Mouse (Mus musculus) midbrain, embryonic 16.5 days (tissue): ENCODE data around the gene Gm12253. TPM values are rescaled to one million over a fixed set of nuclear protein-coding genes. Genes with fewer than 3 reads are reported as not detected.

Experiments
- ATAC-seq: fragments of 200-750 bp; cut with Nextera tagmentation; 2 replicates; pipeline ENCODE4 v1.8.0; 2017; ENCODE audit warnings: moderate TSS enrichment
- H3K27ac ChIP-seq: fragments of 300-500 bp; sonication (generic); 2 replicates; pipeline ENCODE4 v1.5.1; 2014; ENCODE audit warnings: mild to moderate bottlenecking, low read length, mixed read lengths
- H3K27me3 ChIP-seq: fragments of 300-500 bp; sonication (generic); 2 replicates; pipeline ENCODE4 v1.6.1; 2014; ENCODE audit warnings: low read depth, low read length, mixed read lengths; ENCODE audit not compliant: control insufficient read depth, insufficient read depth
- H3K36me3 ChIP-seq: fragments of 300-500 bp; sonication (generic); 2 replicates; pipeline ENCODE4 v1.6.1; 2014; ENCODE audit warnings: mild to moderate bottlenecking, low read length, moderate library complexity, mixed read lengths; ENCODE audit not compliant: control insufficient read depth, insufficient read depth
- H3K4me1 ChIP-seq: fragments of 300-500 bp; sonication (generic); 2 replicates; pipeline ENCODE4 v1.6.1; 2014; ENCODE audit warnings: mild to moderate bottlenecking, low read length, mixed read lengths; ENCODE audit not compliant: control insufficient read depth, insufficient read depth
- H3K4me2 ChIP-seq: fragments of 300-500 bp; sonication (generic); 2 replicates; pipeline ENCODE4 v1.6.1; 2014; ENCODE audit warnings: mild to moderate bottlenecking, low read length, mixed read lengths
- H3K4me3 ChIP-seq: fragments of 300-500 bp; sonication (generic); 2 replicates; pipeline ENCODE4 v1.5.1; 2014; ENCODE audit warnings: low read depth, mild to moderate bottlenecking, low read length, moderate library complexity, mixed read lengths
- H3K9ac ChIP-seq: fragments of 300-500 bp; sonication (generic); 2 replicates; pipeline ENCODE4 v1.6.1; 2014; ENCODE audit warnings: low read depth, low read length, mixed read lengths
- H3K9me3 ChIP-seq: fragments of 300-500 bp; sonication (generic); replicated peaks from 2 replicates; pipeline ENCODE4 v1.6.1; 2014; ENCODE audit warnings: mild to moderate bottlenecking, low read length, mixed read lengths; ENCODE audit not compliant: control insufficient read depth, poor library complexity, severe bottlenecking
- polyA plus RNA-seq: library from polyadenylated mRNA; unstranded; fragments of >200 nt; fragmentation: Nextera tagmentation; extraction: Ambion mirVana; gene quantifications from 2 replicates; pipeline ENCODE4 v1.2.1, GENCODE M21; 2015

Gm12253 gene
- polyA plus RNA-seq, 1 experiment from 2014 or later = not detected

DNA sequence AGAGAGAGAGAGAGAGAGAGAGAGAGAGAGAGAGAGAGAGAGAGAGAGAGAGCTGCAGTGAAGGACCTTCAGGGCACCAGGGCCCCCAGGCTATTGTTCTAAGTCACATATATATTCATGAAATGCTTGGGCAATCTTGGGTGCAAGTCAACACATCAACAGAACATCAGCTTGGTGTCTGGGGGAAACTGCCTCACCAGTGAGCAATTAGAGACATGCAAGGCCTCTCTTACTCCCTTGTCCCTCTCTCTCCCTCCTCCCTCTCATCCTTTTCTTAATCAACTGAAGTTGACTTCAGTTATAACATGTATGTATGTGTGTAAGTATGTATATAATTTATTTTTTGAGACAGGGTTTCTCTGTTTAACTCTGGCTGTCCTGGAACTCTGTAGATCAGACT, 29.8 kb downstream of the Gm12253 start, which contains the start of gene Olfr30:
TSS of gene Olfr30 (minus strand) at position 101 of the 400 bp plus-strand sequence.
- H3K4me3 ChIP-seq = no peak within 1 kb of the TSS

More for the DNA sequence above, 29.8 kb downstream of the Gm12253 start, which contains the start of gene Olfr30:
- H3K36me3 ChIP-seq = no peaks in the 10 kb centered on the region
- H3K4me2 ChIP-seq = no peak within 1 kb of the TSS
- no peak within 1 kb of the TSS for H3K9ac ChIP-seq
- H3K27ac ChIP-seq = no peak within 1 kb of the TSS
- H3K9me3 ChIP-seq = no peaks in the 10 kb centered on the region
- H3K27me3 ChIP-seq = no peaks in the 10 kb centered on the region
- no peak for ATAC-seq
- H3K4me1 ChIP-seq = no peaks in the 10 kb centered on the region

Other genes starting within 250 kb of the Gm12253 start
- gene Igtp, start 233.0 kb upstream of the Gm12253 start, polyA plus RNA-seq = 1.2 and 1.6 TPM in 2 replicates
- 1.0 and 1.1 TPM in 2 replicates for gene Irgm2, start 232.9 kb upstream of the Gm12253 start, polyA plus RNA-seq
- not detected in 2 replicates for gene 4930438A08Rik, start 157.8 kb upstream of the Gm12253 start, polyA plus RNA-seq
- 32.2 and 32.4 TPM in 2 replicates for gene Zfp692, start 125.5 kb upstream of the Gm12253 start, polyA plus RNA-seq
- gene Zfp672, start 102.2 kb upstream of the Gm12253 start, polyA plus RNA-seq = 37.1 and 40.2 TPM in 2 replicates
- gene Sh3bp5l, start 101.8 kb upstream of the Gm12253 start, polyA plus RNA-seq = 52.4 and 53.2 TPM in 2 replicates
- gene Lypd8, start 53.5 kb upstream of the Gm12253 start, polyA plus RNA-seq = not detected in 2 replicates
- not detected in 2 replicates for gene 1810065E05Rik, start 11.4 kb upstream of the Gm12253 start, polyA plus RNA-seq
- gene Lypd9, start 20.4 kb downstream of the Gm12253 start, polyA plus RNA-seq = not detected in 2 replicates
- not detected in 2 replicates for gene Olfr30, start 29.7 kb downstream of the Gm12253 start, polyA plus RNA-seq
- not detected in 2 replicates for gene Olfr332, start 60.0 kb downstream of the Gm12253 start, polyA plus RNA-seq
- not detected in 2 replicates for gene Olfr331, start 70.0 kb downstream of the Gm12253 start, polyA plus RNA-seq
- gene Olfr330, start 102.3 kb downstream of the Gm12253 start, polyA plus RNA-seq = not detected in 2 replicates
- gene Olfr329-ps, start 113.9 kb downstream of the Gm12253 start, polyA plus RNA-seq = not detected in 2 replicates
- 0.07 TPM in 1 of 2 replicates, not detected in the other for gene Olfr328, start 123.1 kb downstream of the Gm12253 start, polyA plus RNA-seq
- gene Olfr224, start 138.0 kb downstream of the Gm12253 start, polyA plus RNA-seq = not detected in 2 replicates
- gene Olfr325, start 145.2 kb downstream of the Gm12253 start, polyA plus RNA-seq = not detected in 2 replicates
- gene Olfr324, start 162.6 kb downstream of the Gm12253 start, polyA plus RNA-seq = 0.05 and 0.10 TPM in 2 replicates
- gene 2210407C18Rik, start 183.5 kb downstream of the Gm12253 start, polyA plus RNA-seq = not detected in 2 replicates
- not detected in 2 replicates for gene Olfr323, start 197.9 kb downstream of the Gm12253 start, polyA plus RNA-seq
- gene Trim58, start 207.9 kb downstream of the Gm12253 start, polyA plus RNA-seq = 0.15 and 0.19 TPM in 2 replicates
- gene Olfr322, start 226.2 kb downstream of the Gm12253 start, polyA plus RNA-seq = not detected in 2 replicates
- not detected in 2 replicates for gene Olfr320, start 248.5 kb downstream of the Gm12253 start, polyA plus RNA-seq